Mouse (Mus musculus): Measurements from ENCODE around the gene AI481877. TPM values are rescaled to one million over a fixed set of nuclear protein-coding genes. Genes with fewer than 3 reads are reported as not detected.
"Not testable (repeated sequence)": the region's sequence is repeated elsewhere in the genome, so short reads cannot be mapped to it uniquely, and the experiment has no call there.

Gene AI481877
- total RNA-seq (2012; rRNA removed), result not detected in 2 replicates
- polyA plus RNA-seq (2012; ENCODE audit: insufficient read depth in 1 of 2, insufficient read length in 2 of 2, low read depth in 1 of 2, low replicate concordance in 2 of 2, missing spikeins in 1 of 2), result under 1 TPM in 1 of 2 experiments, not detected in 1; 0.01 TPM

DNA sequence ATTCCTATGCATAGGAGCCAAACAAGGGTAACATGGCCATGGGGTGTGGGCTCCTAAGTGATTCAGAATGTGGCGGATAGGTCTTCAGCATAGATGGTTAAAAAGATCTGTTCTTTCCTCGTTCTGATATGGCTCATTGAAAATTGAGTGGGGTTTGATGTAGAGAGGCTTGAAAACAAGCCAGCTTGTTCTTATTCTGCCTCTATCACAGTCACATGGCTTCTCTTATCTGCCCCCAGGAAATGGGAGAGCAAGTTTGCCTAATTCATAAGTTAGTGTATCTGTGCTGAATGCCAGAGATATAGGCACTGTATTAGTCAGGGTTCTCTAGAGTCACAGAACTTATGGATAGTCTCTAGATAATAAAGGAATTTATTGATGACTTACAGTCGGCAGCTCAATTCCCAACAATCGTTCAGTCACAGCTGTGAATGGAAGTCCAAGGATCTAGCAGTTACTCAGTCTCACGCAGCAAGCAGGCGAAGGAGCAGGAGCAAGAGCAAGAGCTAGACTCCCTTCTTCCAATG lies at the start of gene AI481877:
Gene AI481877, minus strand, starts transcription at position 477 of the 527 bp plus-strand sequence.
- H3K4me1 ChIP-seq (ENCODE audit: control insufficient read depth in 1 of 2, insufficient read depth in 2 of 2, low read length in 2 of 2), result peaks cover 15 to 22% of the 10 kb centered on the region in 2 experiments
- not testable (repeated sequence) for H3K9me3 ChIP-seq (replicated peaks; ENCODE audit: insufficient read depth, low read length); H3K9ac ChIP-seq (ENCODE audit: control insufficient read depth, low read depth, low read length, poor library complexity, severe bottlenecking); H3K4me3 ChIP-seq (ENCODE audit: control insufficient read depth in 1 of 2, insufficient read depth in 1 of 2, low read depth in 2 of 2, low read length in 2 of 2); H3K27me3 ChIP-seq (ENCODE audit: control insufficient read depth in 1 of 2, insufficient read depth in 2 of 2, low read length in 2 of 2); H3K79me2 ChIP-seq (ENCODE audit: control insufficient read depth, insufficient read depth, low read length, poor library complexity)
- H3K36me3 ChIP-seq (ENCODE audit: control insufficient read depth in 1 of 2, insufficient read depth in 2 of 2, low read length in 2 of 2), result peaks cover 0 to 28% of the 10 kb centered on the region in 2 experiments; a peak in 2 of 4 replicates
- DNase-seq (ENCODE audit: low read depth, low spot score), result peak; percentile 79
- H3K27ac ChIP-seq (ENCODE audit: control insufficient read depth, low read depth, low read length), result peak within 1 kb of the TSS; percentile 43
- TF ChIP-seq EP300 (IDR thresholded peaks at IDR 0.05; ENCODE audit: low read depth in 1 of 2, low read length in 2 of 2), result peak; percentile 75 to 82
- peak; percentile 54 for TF ChIP-seq MAX (IDR thresholded peaks at IDR 0.05; ENCODE audit: low read length)
- TF ChIP-seq GATA1 (IDR thresholded peaks at IDR 0.05; ENCODE audit: low read depth, low read length), result peak; percentile 89
- 0 out of 2 replicates have a peak, but pooled peaks have one; percentile 22 for TF ChIP-seq MXI1 (IDR thresholded peaks at IDR 0.05; ENCODE audit: low read depth, low read length)
- peak; percentile 82 for TF ChIP-seq ETS1 (IDR thresholded peaks at IDR 0.05; ENCODE audit: low read depth, low read length)
- peak; percentile 69 for TF ChIP-seq TCF12 (IDR thresholded peaks at IDR 0.05; ENCODE audit: low read depth, low read length)
- peak in 1 of 2 experiments; percentile 67; a peak in 1 of 4 replicates for TF ChIP-seq USF2 (IDR thresholded peaks at IDR 0.05; ENCODE audit: borderline replicate concordance in 1 of 2, insufficient read depth in 1 of 2, low read depth in 1 of 2, low read length in 2 of 2)
- peak; percentile 69; the same call in 1 of the 2 replicates for TF ChIP-seq SIN3A (IDR thresholded peaks at IDR 0.05; ENCODE audit: low read length)
- peak; percentile 50 for TF ChIP-seq RCOR1 (IDR thresholded peaks at IDR 0.05; ENCODE audit: low read depth, low read length)
- peak; percentile 91 for TF ChIP-seq USF1 (IDR thresholded peaks at IDR 0.05; ENCODE audit: low read depth, low read length)
- peak; percentile 60; the same call in 1 of the 2 replicates for TF ChIP-seq MYC (IDR thresholded peaks at IDR 0.05; ENCODE audit: low read depth, low read length)
- TF ChIP-seq ELF1 (IDR thresholded peaks at IDR 0.05; ENCODE audit: low read depth, low read length), result peak; percentile 38; the same call in 1 of the 2 replicates

DNA sequence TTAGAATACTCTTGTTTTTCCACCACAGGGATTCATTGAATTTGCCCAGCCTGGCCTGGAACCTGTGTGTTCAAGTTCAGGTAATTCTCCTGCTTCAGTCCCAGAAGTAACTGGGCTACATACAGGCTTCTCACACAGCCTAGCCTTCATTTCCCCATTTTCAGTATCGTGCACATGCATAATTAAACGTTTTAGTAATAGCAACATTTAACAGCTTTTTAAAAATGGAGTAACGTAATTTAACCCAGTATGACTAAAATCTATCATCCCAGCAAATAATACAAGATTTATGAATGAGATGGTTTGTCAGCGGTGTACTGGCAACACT lies 49.7 kb upstream of the AI481877 start:
- H3K36me3 ChIP-seq (ENCODE audit: control insufficient read depth in 1 of 2, insufficient read depth in 2 of 2, low read length in 2 of 2), result peaks cover 0 to 35% of the 10 kb centered on the region in 2 experiments; a peak in 3 of 4 replicates
- peaks cover 14 to 20% of the 10 kb centered on the region in 2 experiments for H3K4me1 ChIP-seq (ENCODE audit: control insufficient read depth in 1 of 2, insufficient read depth in 2 of 2, low read length in 2 of 2)
- peaks cover 32% of the 10 kb centered on the region for H3K79me2 ChIP-seq (ENCODE audit: control insufficient read depth, insufficient read depth, low read length, poor library complexity)
- DNase-seq (ENCODE audit: low read depth, low spot score), result no peak
- peak overlapping the region; percentile 98 for H3K9ac ChIP-seq (ENCODE audit: control insufficient read depth, low read depth, low read length, poor library complexity, severe bottlenecking)
- TF ChIP-seq MYC (IDR thresholded peaks at IDR 0.05; ENCODE audit: low read depth, low read length) (peak; percentile 70; the same call in 1 of the 2 replicates), MAX (IDR thresholded peaks at IDR 0.05; ENCODE audit: low read length) (peak; percentile 47; the same call in 1 of the 2 replicates), RCOR1 (IDR thresholded peaks at IDR 0.05; ENCODE audit: low read depth, low read length) (0 out of 2 replicates have a peak, but pooled peaks have one; percentile 24), BHLHE40 (IDR thresholded peaks at IDR 0.05; ENCODE audit: borderline replicate concordance, low read depth, low read length) (peak; percentile 39; the same call in 1 of the 2 replicates), ZKSCAN1 (IDR thresholded peaks at IDR 0.05; ENCODE audit: low read depth, low read length) (no peak)
- H3K27ac ChIP-seq (ENCODE audit: control insufficient read depth, low read depth, low read length), result peak overlapping the region; percentile 90
- no peaks in the 10 kb centered on the region for H3K27me3 ChIP-seq (ENCODE audit: control insufficient read depth in 1 of 2, insufficient read depth in 2 of 2, low read length in 2 of 2)
- no peaks in the 10 kb centered on the region for H3K9me3 ChIP-seq (replicated peaks; ENCODE audit: insufficient read depth, low read length)
- H3K4me3 ChIP-seq (ENCODE audit: control insufficient read depth in 1 of 2, insufficient read depth in 1 of 2, low read depth in 2 of 2, low read length in 2 of 2), result peak overlapping the region; percentile 55 to 78
